Mouse (Mus musculus): ENCODE measurements around the gene Nedd4. TPM values are rescaled to one million over a fixed set of nuclear protein-coding genes. Genes with fewer than 3 reads are reported as not detected.
"Not testable (repeated sequence)": the region's sequence is repeated elsewhere in the genome, so short reads cannot be mapped to it uniquely, and the experiment has no call there.

Gene Nedd4
- polyA plus RNA-seq, 1 experiment from 2014 or later = 142 TPM

DNA sequence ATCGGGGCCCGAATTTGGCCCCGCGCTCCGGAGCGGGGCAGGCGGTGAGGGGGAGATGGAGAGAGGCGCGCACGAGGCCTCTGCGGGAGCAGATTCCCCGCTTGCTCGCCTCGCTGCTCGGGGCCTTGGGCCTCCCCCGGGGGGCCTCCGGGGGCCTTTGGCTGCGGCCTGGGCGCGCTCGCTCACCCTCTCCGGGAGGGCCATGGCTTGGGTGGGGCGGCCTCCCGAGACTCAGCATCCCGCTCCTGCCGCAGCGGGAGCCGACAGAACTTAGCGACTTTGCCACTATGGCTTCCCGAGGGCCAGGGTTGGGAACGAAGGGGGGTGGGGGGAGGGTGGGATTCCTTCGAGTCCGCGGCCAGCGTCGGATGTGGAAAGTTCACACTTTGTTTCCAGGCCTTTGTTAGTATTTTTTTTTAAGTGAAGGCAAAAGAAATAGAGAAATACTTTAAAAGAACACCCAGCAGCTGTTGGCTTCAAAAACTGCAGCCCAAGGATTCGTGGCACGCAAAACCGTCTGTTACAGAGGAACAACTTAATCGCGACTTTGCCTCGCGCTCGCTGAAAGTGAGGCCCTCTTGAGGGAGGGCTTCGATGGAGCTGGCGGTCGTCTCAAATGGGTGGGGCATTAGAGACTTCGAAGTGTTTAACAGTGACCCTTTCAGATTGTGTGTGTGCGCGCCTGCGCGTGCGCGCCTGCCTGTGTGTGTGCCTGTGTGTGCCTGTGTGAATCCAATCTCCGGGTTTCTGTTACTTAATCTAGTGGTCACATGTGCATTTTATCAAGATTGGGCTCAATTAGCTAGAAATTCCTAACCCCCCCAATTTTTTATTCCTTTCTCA, 766 bp downstream of the Nedd4 start:
- Histone ChIP-seq H3K36me3 (ENCODE audit: control insufficient read depth, insufficient read depth) (peaks cover 17% of the 10 kb centered on the region; the same call in 1 of the 2 replicates), H3K27me3 (replicated peaks; ENCODE audit: control insufficient read depth, insufficient read depth, low read length) (no peaks in the 10 kb centered on the region), H3K9ac (ENCODE audit: low read depth, low read length) (peak overlapping the region; percentile 93), H3K4me1 (replicated peaks; ENCODE audit: control insufficient read depth, insufficient read depth, low read length) (0 out of 2 replicates have a peak, but pooled peaks cover 3% of the 10 kb centered on the region), H3K27ac (ENCODE audit: low read depth, low read length) (peak overlapping the region; percentile 99), H3K4me3 (ENCODE audit: low read depth, low read length) (peak overlapping the region; percentile 93), H3K9me3 (ENCODE audit: control insufficient read depth) (no peaks in the 10 kb centered on the region), H3K4me2 (replicated peaks; ENCODE audit: low read depth) (peak overlapping the region; percentile 79)
- peak; percentile 42 for ATAC-seq
- no peak for TF ChIP-seq CTCF (IDR thresholded peaks at IDR 0.05; ENCODE audit: low read depth)
- under 1% methylated on average over 54 of the region's 55 CpGs for WGBS

DNA sequence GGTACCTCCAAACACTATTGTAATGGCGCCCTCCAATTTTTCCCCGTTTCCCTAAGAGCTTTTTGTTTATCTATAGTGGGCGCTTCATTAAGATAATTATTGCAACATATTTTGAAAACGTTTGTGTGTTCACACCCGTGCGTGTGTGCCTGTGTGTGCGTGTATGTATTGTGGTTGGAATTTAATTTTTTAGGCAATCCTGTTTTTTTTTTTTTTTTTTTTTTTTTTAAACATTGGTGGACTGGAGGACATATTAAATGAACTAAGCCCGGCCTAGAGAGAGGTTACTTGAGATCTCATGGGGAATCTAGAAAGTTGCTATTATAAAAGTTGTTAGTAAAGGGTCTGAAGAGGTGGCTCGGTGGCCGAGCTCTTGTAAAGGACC, 1.4 kb downstream of the Nedd4 start:
- peaks cover 17% of the 10 kb centered on the region; the same call in 1 of the 2 replicates for H3K36me3 ChIP-seq (ENCODE audit: control insufficient read depth, insufficient read depth)
- H3K4me3 ChIP-seq (ENCODE audit: low read depth, low read length) = peak overlapping the region; percentile 93
- 2% methylated on average over 10 of the region's 10 CpGs for WGBS
- H3K9ac ChIP-seq (ENCODE audit: low read depth, low read length) = peak overlapping the region; percentile 93
- TF ChIP-seq CTCF (IDR thresholded peaks at IDR 0.05; ENCODE audit: low read depth) = no peak
- H3K4me2 ChIP-seq (replicated peaks; ENCODE audit: low read depth) = peak overlapping the region; percentile 79
- H3K4me1 ChIP-seq (replicated peaks; ENCODE audit: control insufficient read depth, insufficient read depth, low read length) = 0 out of 2 replicates have a peak, but pooled peaks cover 3% of the 10 kb centered on the region
- H3K27ac ChIP-seq (ENCODE audit: low read depth, low read length) = peak overlapping the region; percentile 99; the same call in 1 of the 2 replicates
- ATAC-seq = no peak
- H3K9me3 ChIP-seq (ENCODE audit: control insufficient read depth) = no peaks in the 10 kb centered on the region
- H3K27me3 ChIP-seq (replicated peaks; ENCODE audit: control insufficient read depth, insufficient read depth, low read length) = no peaks in the 10 kb centered on the region

DNA sequence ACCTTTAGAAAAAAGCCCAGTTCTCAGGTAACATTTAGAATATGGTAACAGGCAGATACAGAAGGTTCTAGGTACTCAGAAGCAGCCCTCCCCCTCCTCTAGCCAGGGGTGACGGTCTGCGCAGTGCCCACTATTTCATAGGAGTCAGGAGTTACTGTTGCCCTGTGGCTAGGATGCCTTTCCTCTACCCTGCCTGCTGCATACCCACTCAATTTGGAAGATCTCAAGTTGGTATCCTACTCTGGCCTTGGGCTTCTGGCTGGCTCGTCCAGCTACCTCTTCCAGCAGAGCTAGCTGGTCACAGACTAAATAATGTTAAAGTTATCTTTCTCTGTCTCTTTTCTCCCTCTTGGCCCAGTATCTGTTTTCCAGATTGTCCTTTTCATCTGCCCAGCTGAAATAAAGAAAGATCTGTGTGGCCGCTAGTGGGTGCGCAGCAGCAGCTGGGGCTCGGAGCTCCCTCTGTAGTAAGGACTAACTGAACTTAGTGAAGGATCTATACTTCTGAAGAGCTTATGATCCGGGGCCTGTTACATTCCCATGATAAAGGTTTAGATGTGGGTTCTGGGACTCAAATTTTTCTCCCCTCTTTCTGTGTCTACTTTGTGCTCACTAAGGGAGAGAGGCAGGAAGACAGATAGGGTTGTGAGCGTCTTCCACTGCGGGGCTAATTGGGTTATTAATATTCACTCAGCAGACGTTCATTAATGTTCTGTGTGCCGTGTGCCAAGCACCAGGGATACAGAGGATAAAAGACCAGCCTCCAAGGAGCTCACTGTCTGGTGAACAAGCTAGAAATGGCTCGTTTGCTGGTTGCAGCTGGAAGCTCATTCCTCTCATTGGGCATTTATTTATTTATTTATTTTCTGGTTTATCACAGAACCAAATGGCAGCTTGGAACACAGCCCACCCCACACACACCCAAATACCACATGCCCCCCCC, 2.5 kb downstream of the Nedd4 start:
- H3K27me3 ChIP-seq (replicated peaks; ENCODE audit: control insufficient read depth, insufficient read depth, low read length) = no peaks in the 10 kb centered on the region
- H3K36me3 ChIP-seq (ENCODE audit: control insufficient read depth, insufficient read depth) = peaks cover 17% of the 10 kb centered on the region; the same call in 1 of the 2 replicates
- 0 out of 2 replicates have a peak, but pooled peaks cover 3% of the 10 kb centered on the region for H3K4me1 ChIP-seq (replicated peaks; ENCODE audit: control insufficient read depth, insufficient read depth, low read length)
- WGBS = 27% methylated on average over 12 of the region's 12 CpGs
- H3K4me3 ChIP-seq (ENCODE audit: low read depth, low read length) = peak overlapping the region; percentile 93; the same call in 1 of the 2 replicates
- H3K9me3 ChIP-seq (ENCODE audit: control insufficient read depth) = no peaks in the 10 kb centered on the region
- TF ChIP-seq CTCF (IDR thresholded peaks at IDR 0.05; ENCODE audit: low read depth) = peak; percentile 56
- H3K4me2 ChIP-seq (replicated peaks; ENCODE audit: low read depth) = peak overlapping the region; percentile 79
- H3K9ac ChIP-seq (ENCODE audit: low read depth, low read length) = 0 out of 2 replicates have a peak overlapping the region, but pooled peaks have one; percentile 17
- H3K27ac ChIP-seq (ENCODE audit: low read depth, low read length) = peak overlapping the region; percentile 46; the same call in 1 of the 2 replicates
- no peak for ATAC-seq

DNA sequence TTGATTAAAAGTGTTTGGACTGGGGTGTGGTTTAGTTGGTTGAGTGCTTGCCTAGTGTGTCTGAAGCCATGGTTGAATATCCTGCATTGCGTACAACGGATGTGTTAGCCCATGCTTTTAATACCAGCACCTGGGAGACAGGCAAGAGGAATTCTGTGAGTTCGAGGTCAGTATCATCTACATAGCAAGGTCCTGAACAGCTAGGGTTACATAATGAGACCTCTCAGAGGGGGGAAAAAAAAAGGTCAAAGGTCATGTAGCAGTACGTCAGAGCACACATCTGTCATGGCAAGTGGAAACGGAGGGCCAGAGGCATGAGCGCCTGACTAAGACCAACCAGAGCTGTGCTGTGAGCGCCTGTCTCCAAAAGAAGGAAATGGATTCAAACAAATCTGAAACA, 3.4 kb downstream of the Nedd4 start:
- 46% methylated on average over 7 of the region's 7 CpGs for WGBS
- Histone ChIP-seq H3K4me2 (replicated peaks; ENCODE audit: low read depth) (peak overlapping the region; percentile 79; the same call in 1 of the 2 replicates), H3K9me3 (ENCODE audit: control insufficient read depth) (no peaks in the 10 kb centered on the region), H3K4me1 (replicated peaks; ENCODE audit: control insufficient read depth, insufficient read depth, low read length) (0 out of 2 replicates have a peak, but pooled peaks cover 3% of the 10 kb centered on the region), H3K4me3 (ENCODE audit: low read depth, low read length) (no peak overlapping the region), H3K27ac (ENCODE audit: low read depth, low read length) (peak overlapping the region; percentile 35; the same call in 1 of the 2 replicates), H3K9ac (ENCODE audit: low read depth, low read length) (no peak overlapping the region), H3K27me3 (replicated peaks; ENCODE audit: control insufficient read depth, insufficient read depth, low read length) (no peaks in the 10 kb centered on the region), H3K36me3 (ENCODE audit: control insufficient read depth, insufficient read depth) (peaks cover 23% of the 10 kb centered on the region; the same call in 1 of the 2 replicates)
- no peak for ATAC-seq
- no peak for TF ChIP-seq CTCF (IDR thresholded peaks at IDR 0.05; ENCODE audit: low read depth)

DNA sequence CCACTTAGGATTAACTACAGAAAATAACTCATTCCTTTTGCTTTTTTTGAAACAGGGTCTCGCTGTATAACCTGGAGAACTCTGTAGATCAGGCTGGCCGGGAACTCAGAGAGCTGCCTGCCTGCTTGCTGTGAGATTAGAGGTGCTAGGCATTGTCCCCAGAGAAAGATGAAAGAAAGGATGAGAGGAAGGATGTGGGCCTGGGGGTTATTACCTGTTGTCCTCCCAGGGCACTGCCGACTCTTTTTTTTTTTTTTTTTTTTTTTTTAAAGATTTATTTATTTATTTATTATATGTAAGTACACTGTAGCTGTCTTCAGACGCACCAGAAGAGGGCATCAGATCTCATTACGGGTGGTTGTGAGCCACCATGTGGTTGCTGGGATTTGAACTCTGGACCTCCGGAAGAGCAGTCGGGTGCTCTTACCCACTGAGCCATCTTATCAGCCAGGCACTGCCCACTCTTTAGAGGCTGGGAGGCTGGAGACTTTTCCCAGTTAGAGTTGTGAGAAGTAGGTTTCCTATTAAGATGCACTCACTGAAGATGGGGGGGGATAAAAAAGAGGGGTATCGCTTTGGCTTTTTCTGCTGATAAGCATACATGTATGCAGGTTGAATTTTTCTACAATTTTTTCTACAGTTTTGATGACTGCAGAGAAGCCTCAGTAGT, 4.3 kb downstream of the Nedd4 start:
- not testable (repeated sequence) for H3K9ac ChIP-seq (ENCODE audit: low read depth, low read length); H3K9me3 ChIP-seq (ENCODE audit: control insufficient read depth); ATAC-seq; H3K4me2 ChIP-seq (replicated peaks; ENCODE audit: low read depth); H3K27ac ChIP-seq (ENCODE audit: low read depth, low read length); H3K4me3 ChIP-seq (ENCODE audit: low read depth, low read length); H3K27me3 ChIP-seq (replicated peaks; ENCODE audit: control insufficient read depth, insufficient read depth, low read length); H3K4me1 ChIP-seq (replicated peaks; ENCODE audit: control insufficient read depth, insufficient read depth, low read length)
- H3K36me3 ChIP-seq (ENCODE audit: control insufficient read depth, insufficient read depth) = peaks cover 28% of the 10 kb centered on the region
- 59% methylated on average over 6 of the region's 8 CpGs for WGBS
